Mouse (Mus musculus) testis, adult 2 months (tissue): Measurements from ENCODE around the gene Rab11fip4.

ENCODE experiments used
- CTCF ChIP-seq: fragments of 200-500 bp; IDR thresholded peaks from 2 replicates; pipeline ENCODE4 v1.5.1; 2012; ENCODE audit warnings: low read depth, mild to moderate bottlenecking, inconsistent platforms, low read length, moderate library complexity; ENCODE audit not compliant: control insufficient read depth, insufficient read depth, insufficient replicate concordance
- POLR2A ChIP-seq: fragments of 200-500 bp; IDR thresholded peaks from 2 replicates; pipeline ENCODE4 v1.6.1; 2012; ENCODE audit warnings: low read depth, mild to moderate bottlenecking, inconsistent platforms, low read length, moderate library complexity; ENCODE audit not compliant: control insufficient read depth

DNA sequence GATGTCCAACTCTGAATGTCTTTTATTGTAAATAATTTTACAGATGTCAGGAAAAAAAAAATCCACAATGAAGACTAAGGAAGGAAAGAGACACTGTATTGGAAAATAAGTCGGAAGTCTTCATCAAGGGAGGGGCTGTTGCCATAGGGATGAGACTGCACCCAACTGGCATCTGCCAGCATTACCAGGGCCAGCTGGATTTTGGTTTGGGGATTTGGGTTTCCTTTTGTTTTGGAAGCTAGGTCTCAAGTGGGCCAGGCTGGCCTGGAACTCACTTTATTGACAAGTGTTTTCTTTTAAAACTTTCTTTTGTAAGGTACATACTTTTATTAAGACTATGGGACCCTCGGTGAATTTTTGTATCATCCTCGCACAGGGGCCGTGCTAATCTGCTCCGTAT, 47.7 kb downstream of the Rab11fip4 start:
- no peak for TF ChIP-seq CTCF
- no peak for TF ChIP-seq POLR2A
